Mouse (Mus musculus) inflammation-experienced regulatory T-cells, adult 16 weeks (primary cell): ENCODE results near the gene Defb41. TPM values are rescaled to one million over a fixed set of nuclear protein-coding genes. Genes with fewer than 3 reads are reported as not detected.

Experiments used
- polyA plus RNA-seq: library from polyadenylated mRNA; unstranded; fragments of 100-300 nt; shearing (Covaris generic); gene quantifications from one replicate; pipeline ENCODE4 v1.2.1, GENCODE M21; 2017

The Defb41 gene
- not detected for polyA plus RNA-seq

DNA sequence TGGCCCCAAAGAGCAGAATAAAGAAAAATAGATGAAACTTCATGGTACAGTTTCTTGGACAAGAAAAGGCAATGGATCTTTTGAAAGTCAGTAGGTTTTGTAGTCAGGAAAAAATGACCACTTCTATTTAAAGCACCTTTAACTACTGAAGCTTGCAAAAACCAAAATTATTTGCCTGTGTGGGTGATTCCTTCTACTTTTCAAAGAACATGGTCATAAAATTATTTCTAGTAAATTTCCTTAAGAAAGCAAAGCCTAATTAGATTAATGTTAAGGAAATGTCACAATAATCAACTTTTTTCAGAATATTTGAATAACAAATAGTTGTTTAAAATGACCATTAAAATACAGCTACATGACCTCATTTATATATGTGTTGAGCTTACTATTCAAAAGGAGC, at the start of gene Defb41:
Defb41 (minus strand) TSS at position 101 of the 400 bp plus-strand sequence.

DNA sequence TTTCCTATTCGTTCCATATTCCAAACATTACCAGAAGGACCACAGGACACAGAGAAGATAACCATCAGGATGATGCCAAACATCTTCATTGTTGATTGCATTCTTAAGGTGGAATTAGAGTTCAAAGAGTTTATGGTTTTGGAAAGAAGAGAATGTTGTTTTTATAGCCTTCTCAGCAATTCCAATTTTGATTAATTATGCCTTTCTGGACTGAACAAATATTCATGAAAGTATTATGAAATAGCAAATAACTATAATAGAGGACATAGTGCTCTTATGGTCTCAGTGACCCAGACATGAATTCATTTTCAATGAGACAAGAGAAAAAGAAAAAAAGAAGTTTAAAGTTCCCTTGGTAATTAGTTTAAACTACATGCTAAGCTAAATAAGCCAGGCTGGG, 27.6 kb downstream of the Defb41 start, which contains the start of gene Defb18:
Defb18 (minus strand) TSS at position 101 of the 400 bp plus-strand sequence.

Other genes with a start within 250 kb of the Defb41 start
- not detected for gene Crisp4, start 119.2 kb downstream of the Defb41 start, polyA plus RNA-seq
- gene Defb18, start 27.7 kb downstream of the Defb41 start, polyA plus RNA-seq, result not detected